Mouse (Mus musculus) C2C12 (cell line): ENCODE data around the gene Adgra3. TPM values are rescaled to one million over a fixed set of nuclear protein-coding genes. Genes with fewer than 3 reads are reported as not detected.

Experiments used
- H3K27me3 ChIP-seq: one replicate; pipeline ENCODE4 v1.6.1; 2011; ENCODE audit not compliant: control insufficient read depth, insufficient read depth, insufficient read length
- H3K36me3 ChIP-seq: one replicate; pipeline ENCODE4 v1.6.1; 2011; ENCODE audit not compliant: control insufficient read depth, insufficient read depth
- H3K4me3 ChIP-seq: one replicate; pipeline ENCODE4 v1.5.1; 2011; ENCODE audit warnings: mild to moderate bottlenecking, control low read depth; ENCODE audit not compliant: poor library complexity, insufficient read depth, severe bottlenecking
- H3K79me2 ChIP-seq: one replicate; pipeline ENCODE4 v1.6.1; 2011; ENCODE audit not compliant: control insufficient read depth, insufficient read depth
- H3K79me3 ChIP-seq: one replicate; pipeline ENCODE4 v1.6.1; 2011; ENCODE audit warnings: low read depth, control low read depth
- H3ac ChIP-seq: one replicate; pipeline ENCODE3; 2011; ENCODE audit warnings: low read depth; ENCODE audit not compliant: control insufficient read depth, insufficient read length
- CEBPB ChIP-seq: IDR thresholded peaks from one replicate; pipeline ENCODE4 v1.6.1; 2011; ENCODE audit warnings: low read depth, mild to moderate bottlenecking, control low read depth, moderate library complexity
- CTCF ChIP-seq: IDR thresholded peaks from one replicate; pipeline ENCODE4 v1.5.1; 2011; ENCODE audit not compliant: control insufficient read depth, insufficient read depth, insufficient read length
- FOSL1 ChIP-seq: IDR thresholded peaks from one replicate; pipeline ENCODE4 v1.8.0; 2011; ENCODE audit warnings: mild to moderate bottlenecking, low read length; ENCODE audit not compliant: poor library complexity, insufficient read depth, severe bottlenecking
- MAX ChIP-seq: IDR thresholded peaks from one replicate; pipeline ENCODE4 v1.6.1; 2011; ENCODE audit warnings: mild to moderate bottlenecking, control low read depth
- MYOD1 ChIP-seq: IDR thresholded peaks from one replicate; pipeline ENCODE4 v1.6.1; 2011; ENCODE audit warnings: low read depth; ENCODE audit not compliant: control insufficient read depth, insufficient read length
- MYOG ChIP-seq: IDR thresholded peaks from one replicate; pipeline ENCODE4 v1.6.1; 2011; ENCODE audit not compliant: control insufficient read depth, insufficient read length; ENCODE audit errors: extremely low read depth
- USF1 ChIP-seq: IDR thresholded peaks from one replicate; pipeline ENCODE4 v1.6.1; 2011; ENCODE audit warnings: low read depth, mild to moderate bottlenecking, control low read depth, moderate library complexity
- polyA plus RNA-seq: library from polyadenylated mRNA; unstranded; fragments of >200 nt; fragmentation: generic; extraction: Trizol; gene quantifications from one replicate; pipeline ENCODE4 v1.2.1, GENCODE M21; 2012; ENCODE audit warnings: missing spikeins

The Adgra3 gene
- polyA plus RNA-seq, 1 experiment, result 28.9 TPM

GRCm38 (mm10) chr5:50037666-50038065 lies 21.1 kb downstream of the Adgra3 start:
- Histone ChIP-seq H3ac (no peak overlapping the region), H3K79me2 (peaks cover 87% of the 10 kb centered on the region), H3K79me3 (peaks cover 51% of the 10 kb centered on the region), H3K36me3 (no peaks in the 10 kb centered on the region), H3K27me3 (no peaks in the 10 kb centered on the region), H3K4me3 (no peak overlapping the region)
- TF ChIP-seq USF1, result no peak
- no peak for TF ChIP-seq CEBPB
- TF ChIP-seq FOSL1, result no peak
- TF ChIP-seq MYOD1, result no peak
- no peak for TF ChIP-seq CTCF
- no peak for TF ChIP-seq MAX
- no peak for TF ChIP-seq MYOG

- no peak overlapping the region for H3K4me3 ChIP-seq
- no peaks in the 10 kb centered on the region for H3K36me3 ChIP-seq
- H3ac ChIP-seq, result no peak overlapping the region
- TF ChIP-seq MAX (no peak), CTCF (no peak), MYOG (no peak), CEBPB (no peak), USF1 (no peak), MYOD1 (no peak)
- peaks cover 53% of the 10 kb centered on the region for H3K79me3 ChIP-seq
- no peaks in the 10 kb centered on the region for H3K27me3 ChIP-seq
- peaks cover 87% of the 10 kb centered on the region for H3K79me2 ChIP-seq
Measured at GRCm38 (mm10) chr5:50034900-50035514, 23.8 kb downstream of the Adgra3 start.

GRCm38 (mm10) chr5:50034231-50034630 lies 24.6 kb downstream of the Adgra3 start:
- Histone ChIP-seq H3K27me3 (no peaks in the 10 kb centered on the region), H3K4me3 (no peak overlapping the region)
- TF ChIP-seq USF1 (no peak), MYOD1 (peak; percentile 50)

GRCm38 (mm10) chr5:50033660-50034059 lies 25.1 kb downstream of the Adgra3 start:
- TF ChIP-seq MYOG, result no peak
- TF ChIP-seq MYOD1, result no peak
- TF ChIP-seq USF1, result no peak
- no peak for TF ChIP-seq FOSL1
- no peak for TF ChIP-seq MAX
- TF ChIP-seq CTCF, result no peak
- no peak for TF ChIP-seq CEBPB
- peak overlapping the region; percentile 30 for H3ac ChIP-seq
- no peak overlapping the region for H3K4me3 ChIP-seq
- H3K79me2 ChIP-seq, result peaks cover 87% of the 10 kb centered on the region
- peaks cover 49% of the 10 kb centered on the region for H3K79me3 ChIP-seq
- no peaks in the 10 kb centered on the region for H3K27me3 ChIP-seq
- H3K36me3 ChIP-seq, result no peaks in the 10 kb centered on the region

More at GRCm38 (mm10) chr5:50034231-50034630, 24.6 kb downstream of the Adgra3 start:
- peaks cover 54% of the 10 kb centered on the region for H3K79me3 ChIP-seq
- no peaks in the 10 kb centered on the region for H3K36me3 ChIP-seq
- no peak overlapping the region for H3ac ChIP-seq
- peaks cover 87% of the 10 kb centered on the region for H3K79me2 ChIP-seq

- Histone ChIP-seq H3ac (no peak overlapping the region), H3K4me3 (no peak overlapping the region), H3K79me2 (peaks cover 86% of the 10 kb centered on the region), H3K27me3 (no peaks in the 10 kb centered on the region), H3K79me3 (peaks cover 39% of the 10 kb centered on the region), H3K36me3 (no peaks in the 10 kb centered on the region)
- TF ChIP-seq CTCF, result no peak
- no peak for TF ChIP-seq FOSL1
- no peak for TF ChIP-seq MYOG
- TF ChIP-seq CEBPB, result no peak
- TF ChIP-seq MYOD1, result no peak
- no peak for TF ChIP-seq USF1
- TF ChIP-seq MAX, result no peak
Measured at GRCm38 (mm10) chr5:50032332-50032731, 26.5 kb downstream of the Adgra3 start.

- Histone ChIP-seq H3K79me3 (peaks cover 34% of the 10 kb centered on the region), H3ac (no peak overlapping the region), H3K79me2 (peaks cover 84% of the 10 kb centered on the region), H3K4me3 (no peak overlapping the region), H3K27me3 (no peaks in the 10 kb centered on the region), H3K36me3 (no peaks in the 10 kb centered on the region)
- TF ChIP-seq MYOG (no peak), MYOD1 (no peak), CTCF (no peak), CEBPB (no peak), MAX (no peak)
Measured at GRCm38 (mm10) chr5:50031763-50032272, 27.0 kb downstream of the Adgra3 start.
